Mouse (Mus musculus) layer of hippocampus, adult 2 months (tissue): ENCODE data around the gene Atxn7l3. TPM values are rescaled to one million over a fixed set of nuclear protein-coding genes. Genes with fewer than 3 reads are reported as not detected.
A peak's percentile ranks its signal among the peaks of the same experiment; 100 is the strongest.

Experiments used
- DNase-seq, 2 experiments: peaks; one replicate each; pipeline ENCODE4 v3.0.0; 2022; ENCODE audit warnings: low spot score in 2 of 2
- H3K27ac ChIP-seq: fragments of 200-600 bp; 2 replicates; pipeline ENCODE4 v1.8.1; 2022
- H3K4me3 ChIP-seq: fragments of 200-600 bp; 2 replicates; pipeline ENCODE4 v1.8.1; 2022; ENCODE audit warnings: mild to moderate bottlenecking
- CTCF ChIP-seq: fragments of 200-600 bp; conservative IDR thresholded peaks from 2 replicates; pipeline ENCODE4 v1.8.1; 2022; ENCODE audit warnings: antibody characterized with exemption, mild to moderate bottlenecking, moderate library complexity
- total RNA-seq, 2 experiments: library from RNA; stranded (reverse); gene quantifications; 2 replicates each; pipeline ENCODE4 v1.2.3; 2021

The Atxn7l3 gene
- total RNA-seq, 2 experiments from 2014 or later = 165 to 169 TPM

GRCm38 (mm10) chr11:102330039-102330438, 33.6 kb upstream of the Atxn7l3 start:
- H3K4me3 ChIP-seq = no peak overlapping the region
- H3K27ac ChIP-seq = no peak overlapping the region
- no peak for TF ChIP-seq CTCF
- no peak for DNase-seq

- Histone ChIP-seq H3K4me3 (no peak overlapping the region), H3K27ac (no peak overlapping the region)
- TF ChIP-seq CTCF = no peak
- no peak for DNase-seq
These were observed 33.1 kb upstream of the Atxn7l3 start for GRCm38 (mm10) chr11:102329518-102329917.

GRCm38 (mm10) chr11:102327839-102328238, 31.4 kb upstream of the Atxn7l3 start:
- no peak for TF ChIP-seq CTCF
- no peak for DNase-seq
- Histone ChIP-seq H3K4me3 (no peak overlapping the region), H3K27ac (no peak overlapping the region)

- no peak for DNase-seq
- Histone ChIP-seq H3K27ac (no peak overlapping the region), H3K4me3 (no peak overlapping the region)
- no peak for TF ChIP-seq CTCF
These were observed 30.8 kb upstream of the Atxn7l3 start for GRCm38 (mm10) chr11:102327250-102327649.

GRCm38 (mm10) chr11:102323516-102323915, 27.1 kb upstream of the Atxn7l3 start:
- Histone ChIP-seq H3K4me3 (no peak overlapping the region), H3K27ac (no peak overlapping the region)
- TF ChIP-seq CTCF = no peak
- no peak for DNase-seq

- no peak for DNase-seq
- H3K27ac ChIP-seq = no peak overlapping the region
- TF ChIP-seq CTCF = no peak
- no peak overlapping the region for H3K4me3 ChIP-seq
These were observed 25.5 kb upstream of the Atxn7l3 start for GRCm38 (mm10) chr11:102321931-102322330.

- DNase-seq = peak; percentile 45 to 69
- peak overlapping the region; percentile 99 for H3K27ac ChIP-seq
- peak; percentile 60 for TF ChIP-seq CTCF
- peak overlapping the region; percentile 98 for H3K4me3 ChIP-seq
These were observed 24.2 kb upstream of the Atxn7l3 start for GRCm38 (mm10) chr11:102320686-102321005.

GRCm38 (mm10) chr11:102319941-102320685, 23.7 kb upstream of the Atxn7l3 start:
- peak; percentile 88 to 94 for DNase-seq
- H3K27ac ChIP-seq = peak overlapping the region; percentile 99
- no peak for TF ChIP-seq CTCF
- H3K4me3 ChIP-seq = peak overlapping the region; percentile 98

- H3K27ac ChIP-seq = peak within 1 kb of the TSS; percentile 99
- peak within 1 kb of the TSS; percentile 98 for H3K4me3 ChIP-seq
- peak; percentile 80 to 82 for DNase-seq
- TF ChIP-seq CTCF = 0 out of 2 replicates have a peak, but pooled peaks have one; percentile 21
These were observed 23.0 kb upstream of the Atxn7l3 start, which contains the start of gene Ubtf for GRCm38 (mm10) chr11:102319410-102319792. TSS of gene Ubtf (minus strand) at chr11:102319742.

GRCm38 (mm10) chr11:102318576-102319409, 22.4 kb upstream of the Atxn7l3 start:
- DNase-seq = peak in 1 of 2 experiments; percentile 35
- H3K27ac ChIP-seq = peak overlapping the region; percentile 99
- TF ChIP-seq CTCF = no peak
- H3K4me3 ChIP-seq = peak overlapping the region; percentile 98

GRCm38 (mm10) chr11:102317901-102318575, 21.6 kb upstream of the Atxn7l3 start:
- Histone ChIP-seq H3K27ac (peak overlapping the region; percentile 99), H3K4me3 (peak overlapping the region; percentile 98)
- TF ChIP-seq CTCF = no peak
- DNase-seq = peak; percentile 47 to 60

GRCm38 (mm10) chr11:102317298-102317900, 21.0 kb upstream of the Atxn7l3 start:
- Histone ChIP-seq H3K4me3 (peak overlapping the region; percentile 98), H3K27ac (peak overlapping the region; percentile 99)
- peak; percentile 58 to 73 for DNase-seq
- TF ChIP-seq CTCF = peak; percentile 53
